Mouse (Mus musculus) limb, embryonic 13.5 days (tissue): Measurements from ENCODE around the gene Clasrp. TPM values are rescaled to one million over a fixed set of nuclear protein-coding genes. Genes with fewer than 3 reads are reported as not detected.

Experiments used
- ATAC-seq: fragments of 200-750 bp; cut with Nextera tagmentation; 2 replicates; pipeline ENCODE4 v1.8.0; 2017; ENCODE audit warnings: low read depth, moderate number of reproducible peaks, moderate TSS enrichment; ENCODE audit not compliant: low FRiP score
- H3K27ac ChIP-seq: fragments of 300-500 bp; sonication (generic); 2 replicates; pipeline ENCODE4 v1.5.1; 2015; ENCODE audit warnings: inconsistent platforms, mild to moderate bottlenecking, moderate library complexity
- H3K27me3 ChIP-seq: fragments of 300-500 bp; sonication (generic); 2 replicates; pipeline ENCODE4 v1.6.1; 2015; ENCODE audit warnings: mild to moderate bottlenecking, inconsistent platforms
- H3K36me3 ChIP-seq: fragments of 300-500 bp; sonication (generic); 2 replicates; pipeline ENCODE4 v1.6.1; 2015; ENCODE audit warnings: inconsistent platforms, mild to moderate bottlenecking, moderate library complexity
- H3K4me1 ChIP-seq: fragments of 300-500 bp; sonication (generic); 2 replicates; pipeline ENCODE4 v1.6.1; 2015; ENCODE audit warnings: inconsistent platforms
- H3K4me2 ChIP-seq: fragments of 300-500 bp; sonication (generic); replicated peaks from 2 replicates; pipeline ENCODE4 v1.6.1; 2015; ENCODE audit warnings: inconsistent platforms, mild to moderate bottlenecking, moderate library complexity
- H3K4me3 ChIP-seq: fragments of 300-500 bp; sonication (generic); 2 replicates; pipeline ENCODE4 v1.5.1; 2015; ENCODE audit warnings: moderate library complexity, mild to moderate bottlenecking, inconsistent platforms
- H3K9ac ChIP-seq: fragments of 300-500 bp; sonication (generic); 2 replicates; pipeline ENCODE4 v1.6.1; 2015; ENCODE audit warnings: mild to moderate bottlenecking, inconsistent platforms
- H3K9me3 ChIP-seq: fragments of 300-500 bp; sonication (generic); 2 replicates; pipeline ENCODE4 v1.6.1; 2016; ENCODE audit warnings: inconsistent platforms
- WGBS: fragments of 180-500 bp; shearing (Covaris S2); methylation state at CpG from one replicate; pipeline ENCODE4 v1.1.7; 2015; 5-methylcytosine and 5-hydroxymethylcytosine counted together
- polyA plus RNA-seq: library from polyadenylated mRNA; unstranded; fragments of >200 nt; fragmentation: Nextera tagmentation; extraction: Ambion mirVana; gene quantifications from 2 replicates; pipeline ENCODE4 v1.2.1, GENCODE M21; 2015

The Clasrp gene
- polyA plus RNA-seq, 1 experiment from 2014 or later = 64.6 TPM

GRCm38 (mm10) chr7:19542155-19542691 is 62.1 kb downstream of the Clasrp start:
- no peak overlapping the region for H3K4me3 ChIP-seq
- no peak overlapping the region for H3K9ac ChIP-seq
- H3K4me1 ChIP-seq = peaks cover 36% of the 10 kb centered on the region
- H3K27ac ChIP-seq = no peak overlapping the region
- no peak overlapping the region for H3K4me2 ChIP-seq
- no peaks in the 10 kb centered on the region for H3K27me3 ChIP-seq
- WGBS = 76% methylated on average over 8 of the region's 8 CpGs
- no peaks in the 10 kb centered on the region for H3K9me3 ChIP-seq
- ATAC-seq = peak; percentile 60; the same call in 1 of the 2 replicates
- no peaks in the 10 kb centered on the region; the same call in 1 of the 2 replicates for H3K36me3 ChIP-seq

GRCm38 (mm10) chr7:19541681-19542154 is 62.6 kb downstream of the Clasrp start:
- no peak for ATAC-seq
- H3K4me1 ChIP-seq = peaks cover 39% of the 10 kb centered on the region
- WGBS = 82% methylated on average over 7 of the region's 7 CpGs
- H3K9ac ChIP-seq = no peak overlapping the region
- no peaks in the 10 kb centered on the region for H3K9me3 ChIP-seq
- H3K4me2 ChIP-seq = no peak overlapping the region
- H3K27me3 ChIP-seq = no peaks in the 10 kb centered on the region
- H3K4me3 ChIP-seq = no peak overlapping the region
- H3K27ac ChIP-seq = no peak overlapping the region
- H3K36me3 ChIP-seq = no peaks in the 10 kb centered on the region; the same call in 1 of the 2 replicates

- peaks cover 37% of the 10 kb centered on the region for H3K4me1 ChIP-seq
- ATAC-seq = no peak
- no peak overlapping the region for H3K9ac ChIP-seq
- H3K4me2 ChIP-seq = no peak overlapping the region
- 99% methylated on average over 2 of the region's 2 CpGs for WGBS
- H3K9me3 ChIP-seq = no peaks in the 10 kb centered on the region
- peaks cover under 1% of the 10 kb centered on the region; the same call in 1 of the 2 replicates for H3K36me3 ChIP-seq
- no peaks in the 10 kb centered on the region for H3K27me3 ChIP-seq
- no peak overlapping the region for H3K27ac ChIP-seq
- no peak overlapping the region for H3K4me3 ChIP-seq
These were observed 63.3 kb downstream of the Clasrp start for GRCm38 (mm10) chr7:19540771-19541566.

- no peak overlapping the region for H3K4me2 ChIP-seq
- no peak for ATAC-seq
- no peaks in the 10 kb centered on the region for H3K27me3 ChIP-seq
- no peak overlapping the region for H3K9ac ChIP-seq
- peaks cover 15% of the 10 kb centered on the region for H3K4me1 ChIP-seq
- H3K36me3 ChIP-seq = peaks cover 63% of the 10 kb centered on the region
- no peak overlapping the region for H3K4me3 ChIP-seq
- H3K9me3 ChIP-seq = no peaks in the 10 kb centered on the region
- no peak overlapping the region for H3K27ac ChIP-seq
- 93% methylated on average over 10 of the region's 10 CpGs for WGBS
These were observed 69.6 kb downstream of the Clasrp start for GRCm38 (mm10) chr7:19534676-19535075.

- H3K36me3 ChIP-seq = peaks cover 79% of the 10 kb centered on the region
- peaks cover 10% of the 10 kb centered on the region for H3K4me1 ChIP-seq
- no peak overlapping the region for H3K4me2 ChIP-seq
- no peaks in the 10 kb centered on the region for H3K27me3 ChIP-seq
- H3K9me3 ChIP-seq = no peaks in the 10 kb centered on the region
- no peak overlapping the region for H3K4me3 ChIP-seq
- 91% methylated on average over 14 of the region's 14 CpGs for WGBS
- H3K27ac ChIP-seq = no peak overlapping the region
- no peak overlapping the region for H3K9ac ChIP-seq
- 0 out of 2 replicates have a peak, but pooled peaks have one; percentile 32 for ATAC-seq
These were observed 72.0 kb downstream of the Clasrp start for GRCm38 (mm10) chr7:19532240-19532639.

GRCm38 (mm10) chr7:19531077-19531476 is 73.2 kb downstream of the Clasrp start:
- Histone ChIP-seq H3K4me3 (no peak overlapping the region), H3K4me1 (0 out of 2 replicates have a peak, but pooled peaks cover under 1% of the 10 kb centered on the region), H3K9ac (no peak overlapping the region), H3K27ac (no peak overlapping the region), H3K36me3 (peaks cover 79% of the 10 kb centered on the region), H3K4me2 (no peak overlapping the region), H3K9me3 (no peaks in the 10 kb centered on the region), H3K27me3 (peaks cover 6% of the 10 kb centered on the region; the same call in 1 of the 2 replicates)
- 70% methylated on average over 10 of the region's 10 CpGs for WGBS
- no peak for ATAC-seq

Other genes starting within 250 kb of the Clasrp start
- gene Cd3eap, start 245.0 kb downstream of the Clasrp start, polyA plus RNA-seq = 29.9 and 31.8 TPM in 2 replicates
- 9.0 and 9.6 TPM in 2 replicates for gene Ppp1r13l, start 244.7 kb downstream of the Clasrp start, polyA plus RNA-seq
- gene Ercc2, start 222.5 kb downstream of the Clasrp start, polyA plus RNA-seq = 18.2 and 18.3 TPM in 2 replicates
- 8.3 and 8.6 TPM in 2 replicates for gene Klc3, start 200.4 kb downstream of the Clasrp start, polyA plus RNA-seq
- gene Ckm, start 199.7 kb downstream of the Clasrp start, polyA plus RNA-seq = 3.2 and 4.7 TPM in 2 replicates
- 9.8 and 10.3 TPM in 2 replicates for gene Mark4, start 145.7 kb downstream of the Clasrp start, polyA plus RNA-seq
- gene Exoc3l2, start 141.2 kb downstream of the Clasrp start, polyA plus RNA-seq = 1.1 and 1.3 TPM in 2 replicates
- gene Bloc1s3, start 96.1 kb downstream of the Clasrp start, polyA plus RNA-seq = 2.5 TPM in 2 replicates
- 67.5 and 67.8 TPM in 2 replicates for gene Trappc6a, start 96.1 kb downstream of the Clasrp start, polyA plus RNA-seq
- gene Nkpd1, start 86.6 kb downstream of the Clasrp start, polyA plus RNA-seq = 0.10 and 0.11 TPM in 2 replicates
- gene Ppp1r37, start 41.4 kb downstream of the Clasrp start, polyA plus RNA-seq = 22.4 and 26.2 TPM in 2 replicates
- gene Zfp296, start 27.2 kb downstream of the Clasrp start, polyA plus RNA-seq = 0.36 and 0.73 TPM in 2 replicates
- 167 and 179 TPM in 2 replicates for gene Gemin7, start 26.9 kb downstream of the Clasrp start, polyA plus RNA-seq
- 9.1 and 9.6 TPM in 2 replicates for gene Relb, start 25.0 kb upstream of the Clasrp start, polyA plus RNA-seq
- 75.9 and 77.4 TPM in 2 replicates for gene Clptm1, start 60.5 kb upstream of the Clasrp start, polyA plus RNA-seq
- gene Apoc2, start 73.5 kb upstream of the Clasrp start, polyA plus RNA-seq = 1.1 and 1.7 TPM in 2 replicates
- 0.64 TPM in 1 of 2 replicates, not detected in the other for gene Gm44805, start 76.9 kb upstream of the Clasrp start, polyA plus RNA-seq
- gene Apoc4, start 77.0 kb upstream of the Clasrp start, polyA plus RNA-seq = not detected in 2 replicates
- gene Apoc1, start 88.2 kb upstream of the Clasrp start, polyA plus RNA-seq = 8.9 and 10.3 TPM in 2 replicates
- 236 and 241 TPM in 2 replicates for gene Apoe, start 94.7 kb upstream of the Clasrp start, polyA plus RNA-seq
- gene Tomm40, start 111.0 kb upstream of the Clasrp start, polyA plus RNA-seq = 126 and 133 TPM in 2 replicates
- gene Nectin2, start 146.0 kb upstream of the Clasrp start, polyA plus RNA-seq = 88.6 and 88.7 TPM in 2 replicates
- gene Bcam, start 166.5 kb upstream of the Clasrp start, polyA plus RNA-seq = 69.0 and 72.7 TPM in 2 replicates
- 4.2 and 4.9 TPM in 2 replicates for gene Cblc, start 192.3 kb upstream of the Clasrp start, polyA plus RNA-seq
- gene Bcl3, start 218.3 kb upstream of the Clasrp start, polyA plus RNA-seq = 1.5 and 2.0 TPM in 2 replicates
- gene Gm19345, start 247.5 kb upstream of the Clasrp start, polyA plus RNA-seq = not detected in 2 replicates